Mouse (Mus musculus): Measurements from ENCODE around the gene Lrrc4.
A peak's percentile ranks its signal among the peaks of the same experiment; 100 is the strongest.

The Lrrc4 gene

DNA sequence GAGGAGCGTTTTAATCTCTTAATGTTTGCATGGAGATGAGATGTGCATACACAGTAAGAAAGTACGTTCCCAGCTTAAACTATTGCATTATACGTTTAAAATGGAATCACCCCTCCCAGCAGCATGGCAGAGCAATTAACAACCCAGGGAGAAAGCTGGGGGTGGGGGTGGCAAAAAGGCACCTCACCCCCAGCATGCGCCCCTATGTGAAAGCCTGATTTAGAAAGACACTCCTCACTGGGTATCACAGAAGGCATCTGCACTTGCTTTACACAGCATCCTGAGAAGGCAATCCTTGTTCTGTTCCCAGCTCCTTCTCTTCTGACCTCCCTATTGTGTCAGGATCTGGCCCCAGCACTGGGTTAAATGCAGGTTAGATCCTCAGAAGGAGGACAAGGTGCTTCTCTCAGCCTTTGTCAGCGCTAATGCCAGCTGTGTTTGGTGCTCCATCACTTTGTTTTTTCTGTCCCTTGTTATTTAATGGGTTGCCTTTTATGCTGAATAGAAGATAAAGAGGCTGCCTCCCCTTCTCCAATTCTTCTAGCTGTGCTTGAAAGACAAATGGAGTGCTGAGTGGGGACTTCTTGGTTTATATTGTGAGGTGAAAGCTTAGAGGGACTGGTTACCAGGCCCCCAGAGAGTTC, 69.3 kb downstream of the Lrrc4 start:
- DNase-seq, result no peak

GRCm38 (mm10) chr6:28761728-28762127, 69.8 kb downstream of the Lrrc4 start:
- no peak for DNase-seq

DNA sequence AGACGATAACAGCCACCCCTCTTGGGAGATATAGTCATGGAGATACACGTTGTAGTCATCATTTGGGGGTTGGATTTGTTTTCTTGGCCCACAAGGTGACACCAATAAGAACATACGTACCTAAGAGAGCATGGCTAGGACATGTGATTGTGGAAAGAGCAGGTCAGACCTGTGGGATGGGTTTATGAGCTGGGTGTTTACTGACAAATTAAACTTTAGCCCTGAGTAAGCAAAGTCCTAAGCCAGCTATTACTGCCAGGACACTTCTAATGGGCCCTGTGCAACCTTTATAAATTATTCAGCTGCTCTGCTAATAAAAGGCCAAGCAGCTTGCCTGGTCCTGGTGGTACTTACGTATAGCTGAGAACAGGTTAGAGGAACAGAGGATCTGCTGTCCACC, 73.3 kb downstream of the Lrrc4 start:
- DNase-seq, result no peak

DNA sequence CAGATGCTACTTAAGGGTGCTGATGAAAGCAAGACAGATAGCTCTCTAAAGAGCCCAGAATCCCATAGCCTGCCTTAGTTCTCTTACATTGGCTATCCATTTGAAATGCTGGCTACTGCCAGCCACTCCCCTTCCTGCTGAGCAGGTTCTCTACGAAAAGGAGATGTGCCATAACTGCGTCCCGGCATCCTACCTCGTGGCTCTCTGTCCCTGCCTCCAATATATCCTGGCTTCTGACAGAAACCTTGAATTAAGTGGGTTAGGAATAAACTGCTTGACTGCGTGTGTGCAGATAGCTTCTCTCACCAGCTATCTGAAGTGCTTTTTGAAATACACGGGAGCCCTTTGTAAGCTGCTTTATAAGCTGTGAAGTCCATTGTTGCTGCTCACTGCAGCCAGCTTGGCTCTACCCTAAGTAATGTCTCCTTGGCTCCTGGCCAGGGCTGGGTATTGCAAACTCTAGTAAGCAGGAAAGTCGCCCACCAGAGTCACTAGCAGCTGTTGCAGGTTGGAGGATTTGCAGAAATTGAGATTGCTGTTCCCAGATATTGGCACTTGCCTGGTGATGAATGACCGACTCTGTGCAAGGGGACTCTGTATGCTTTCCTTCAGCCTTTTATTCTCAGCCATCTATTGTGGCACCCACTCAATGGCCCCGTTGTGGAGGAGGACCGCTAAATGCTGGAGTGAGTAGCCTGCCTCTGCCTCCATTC, 75.1 kb downstream of the Lrrc4 start:
- peak; percentile 74 to 84 for DNase-seq

DNA sequence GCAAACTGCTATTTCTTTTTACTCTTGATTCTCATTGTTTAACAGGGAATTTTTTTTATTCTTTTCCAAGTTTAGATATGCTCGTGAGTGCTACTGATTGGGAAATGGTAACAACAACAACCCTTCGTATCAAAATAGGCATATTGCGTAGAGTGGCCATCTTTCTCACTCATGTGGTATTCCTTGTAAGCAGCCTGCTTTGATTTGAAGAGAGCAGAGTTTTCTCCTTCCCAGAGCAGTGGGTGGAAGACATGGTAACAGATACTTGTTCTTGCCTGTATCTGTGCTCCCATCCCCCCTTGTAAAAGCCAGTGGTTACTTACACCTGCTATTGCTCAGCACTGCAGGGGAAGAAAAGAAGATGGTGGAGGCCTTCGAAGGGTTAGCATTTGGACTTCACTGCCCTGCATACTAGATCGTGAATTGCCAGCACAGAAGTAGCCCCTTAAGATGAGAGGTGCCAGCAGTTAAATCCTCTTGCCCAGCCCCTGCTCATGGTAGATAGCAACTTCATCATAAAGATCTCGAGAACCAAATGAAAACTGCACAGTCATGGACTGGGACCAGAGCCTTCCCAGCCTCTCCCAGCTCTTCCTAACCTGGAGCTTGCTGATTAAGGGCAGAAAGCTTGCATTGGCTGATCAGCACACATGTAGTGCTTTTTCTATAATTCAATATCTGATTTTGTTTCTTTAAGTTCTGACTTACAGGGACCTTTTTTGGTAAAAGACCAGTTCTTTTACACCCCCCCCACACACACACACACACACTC, 77.2 kb downstream of the Lrrc4 start:
- no peak for DNase-seq

- no peak for DNase-seq
These were observed 77.9 kb downstream of the Lrrc4 start for GRCm38 (mm10) chr6:28753681-28754080.

DNA sequence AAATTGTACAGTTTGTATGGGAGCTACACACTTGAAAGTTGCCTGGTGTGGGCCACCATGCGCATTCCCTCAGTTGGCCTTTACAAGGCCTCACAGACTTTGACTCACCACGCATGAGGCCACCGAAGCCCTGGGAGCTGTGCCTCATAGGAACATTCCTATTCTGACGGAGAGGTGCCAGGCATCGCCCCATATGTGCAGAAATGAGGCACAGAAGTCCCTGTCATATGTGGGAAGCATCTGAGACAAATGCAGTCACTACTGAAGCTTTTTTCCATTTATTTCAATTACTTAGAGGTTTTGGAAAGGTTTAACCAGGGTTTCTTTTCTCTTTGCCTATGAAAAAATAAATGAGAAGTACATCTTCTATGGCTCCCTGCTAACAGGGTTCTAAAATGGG, 78.3 kb downstream of the Lrrc4 start:
- DNase-seq, result no peak

GRCm38 (mm10) chr6:28751186-28751585, 80.4 kb downstream of the Lrrc4 start:
- peak in 1 of 2 experiments; percentile 30 for DNase-seq

GRCm38 (mm10) chr6:28749224-28749623, 82.3 kb downstream of the Lrrc4 start:
- DNase-seq, result peak; percentile 36 to 37

- DNase-seq, result peak; percentile 84 to 86
These were observed 83.4 kb downstream of the Lrrc4 start for GRCm38 (mm10) chr6:28747931-28748670.

GRCm38 (mm10) chr6:28747025-28747424, 84.5 kb downstream of the Lrrc4 start:
- DNase-seq, result no peak

GRCm38 (mm10) chr6:28745864-28746263, 85.7 kb downstream of the Lrrc4 start:
- DNase-seq, result no peak

DNA sequence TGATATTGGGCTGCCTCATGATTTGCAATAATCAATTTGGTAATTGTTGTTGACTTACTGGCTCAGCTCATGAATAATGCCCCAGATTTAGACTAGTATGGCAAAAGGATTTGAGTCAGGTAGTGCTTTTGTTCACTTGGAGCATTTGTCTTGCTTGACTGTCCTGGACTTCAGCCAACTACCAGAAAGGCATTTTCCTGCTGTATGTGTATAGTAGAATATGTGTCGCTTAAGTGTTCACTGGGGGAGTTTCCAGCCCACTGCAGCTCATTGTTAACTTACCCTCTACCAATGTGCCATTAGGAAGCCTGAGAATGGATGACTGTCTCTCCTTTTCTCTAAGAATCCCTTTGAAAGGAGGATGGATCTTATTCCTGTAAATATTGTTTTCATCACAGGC, 88.0 kb downstream of the Lrrc4 start:
- peak in 1 of 2 experiments; percentile 21 for DNase-seq

- DNase-seq, result no peak
These were observed 93.9 kb downstream of the Lrrc4 start for GRCm38 (mm10) chr6:28737601-28738000.

GRCm38 (mm10) chr6:28736665-28737064, 94.9 kb downstream of the Lrrc4 start:
- DNase-seq, result no peak

DNA sequence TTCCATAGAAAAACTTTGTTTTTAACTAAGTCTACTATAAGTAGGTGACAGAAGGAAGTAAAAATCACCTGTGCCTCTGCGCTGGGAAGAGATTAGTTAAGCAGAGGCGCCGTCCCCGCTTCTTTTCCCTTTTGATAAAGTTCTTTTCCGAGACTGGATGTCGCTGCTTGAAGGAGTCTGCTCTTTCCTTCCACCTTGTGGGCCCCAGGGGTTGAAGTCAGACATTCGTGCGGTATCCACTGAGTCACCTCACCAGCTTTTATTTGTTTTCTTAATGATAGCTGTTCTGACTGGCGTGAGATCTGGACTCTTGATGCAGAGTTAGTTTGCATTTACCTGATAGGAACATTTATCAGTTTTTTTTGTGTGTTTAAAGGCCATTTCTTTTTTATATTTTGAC, 96.4 kb downstream of the Lrrc4 start:
- DNase-seq, result no peak

- no peak for DNase-seq
These were observed 97.5 kb downstream of the Lrrc4 start for GRCm38 (mm10) chr6:28733884-28734647.

DNA sequence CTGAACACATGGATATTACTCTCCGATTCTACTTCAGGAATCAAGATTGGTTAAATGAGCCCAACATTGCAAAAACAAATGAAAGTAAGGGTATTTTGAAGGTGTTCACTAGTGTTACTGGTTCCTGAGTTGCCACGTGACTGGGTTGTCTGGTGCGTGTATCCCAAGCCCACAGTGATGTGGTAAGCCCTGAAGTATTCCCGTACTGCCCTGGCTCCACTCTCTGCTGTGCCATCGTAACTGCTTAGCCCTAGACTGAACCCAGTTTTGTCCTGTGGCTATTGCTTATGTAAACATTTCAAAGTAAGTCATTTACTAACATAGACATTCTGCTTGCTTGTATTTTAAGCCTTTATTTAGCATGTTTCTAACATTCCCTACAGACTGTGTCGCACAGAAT, 100.3 kb downstream of the Lrrc4 start:
- DNase-seq, result no peak

- DNase-seq, result no peak
These were observed 101.9 kb downstream of the Lrrc4 start for GRCm38 (mm10) chr6:28729649-28730048.

DNA sequence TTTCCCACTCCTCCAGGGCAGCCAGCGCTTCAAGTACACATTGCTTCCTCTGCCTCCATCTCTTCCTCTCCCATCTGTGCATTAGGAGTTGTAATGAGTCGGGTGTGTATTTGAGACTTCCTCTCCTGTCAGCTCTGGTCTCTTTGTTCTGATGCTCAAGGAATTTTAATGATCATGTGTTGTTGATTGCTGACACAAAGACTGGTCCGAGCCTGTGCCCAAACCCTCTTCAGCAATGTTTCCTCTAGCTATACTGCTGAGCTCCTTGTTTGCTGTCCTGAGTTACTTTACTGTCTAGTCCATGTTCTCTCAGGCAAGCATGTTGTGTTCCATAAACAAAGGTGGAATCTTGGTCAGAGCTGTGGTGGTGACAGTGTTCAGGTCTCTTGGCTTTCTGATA, 102.3 kb downstream of the Lrrc4 start:
- no peak for DNase-seq

DNA sequence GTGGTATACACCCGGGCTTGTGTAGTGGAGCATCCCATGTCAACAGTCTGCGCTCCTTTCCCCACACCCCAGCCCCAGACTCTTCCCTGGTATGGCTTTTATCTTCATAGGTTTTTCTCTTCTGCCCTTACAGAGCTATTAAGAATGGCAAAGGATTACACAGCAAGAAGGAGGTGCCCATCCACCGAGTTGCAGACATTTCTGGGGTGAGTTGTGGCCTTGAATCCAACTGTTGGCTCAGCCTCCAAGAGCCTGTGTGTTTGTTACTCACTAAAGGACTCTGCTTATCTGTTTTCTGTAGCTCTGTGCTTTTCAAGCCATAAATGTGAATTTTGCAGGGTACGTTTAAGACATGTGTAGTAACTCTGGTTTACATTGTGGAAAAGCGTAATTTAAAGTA, 106.8 kb downstream of the Lrrc4 start:
- no peak for DNase-seq

- DNase-seq, result no peak
These were observed 108.5 kb downstream of the Lrrc4 start for GRCm38 (mm10) chr6:28723059-28723458.
